Mouse (Mus musculus) heart, embryonic 13.5 days (tissue): ENCODE data around the gene Pum3. TPM values are rescaled to one million over a fixed set of nuclear protein-coding genes. Genes with fewer than 3 reads are reported as not detected.

Experiments
- ATAC-seq: fragments of 200-750 bp; cut with Nextera tagmentation; 2 replicates; pipeline ENCODE4 v1.8.0; 2017; ENCODE audit warnings: moderate TSS enrichment; ENCODE audit not compliant: insufficient number of reproducible peaks, low FRiP score, low TSS enrichment; ENCODE audit errors: extremely low read depth
- H3K27ac ChIP-seq: fragments of 300-500 bp; sonication (generic); replicated peaks from 2 replicates; pipeline ENCODE4 v1.5.1; 2015; ENCODE audit warnings: moderate library complexity, mild to moderate bottlenecking, inconsistent platforms
- H3K27me3 ChIP-seq: fragments of 300-500 bp; sonication (generic); replicated peaks from 2 replicates; pipeline ENCODE4 v1.6.1; 2015; ENCODE audit warnings: mild to moderate bottlenecking, inconsistent platforms
- H3K36me3 ChIP-seq: fragments of 300-500 bp; sonication (generic); 2 replicates; pipeline ENCODE4 v1.6.1; 2015; ENCODE audit warnings: mild to moderate bottlenecking, inconsistent platforms
- H3K4me1 ChIP-seq: fragments of 300-500 bp; sonication (generic); 2 replicates; pipeline ENCODE4 v1.6.1; 2015; ENCODE audit warnings: inconsistent platforms
- H3K4me2 ChIP-seq: fragments of 300-500 bp; sonication (generic); 2 replicates; pipeline ENCODE4 v1.6.1; 2015; ENCODE audit warnings: inconsistent platforms, mild to moderate bottlenecking, moderate library complexity
- H3K4me3 ChIP-seq: fragments of 300-500 bp; sonication (generic); 2 replicates; pipeline ENCODE4 v1.5.1; 2015; ENCODE audit warnings: moderate library complexity, mild to moderate bottlenecking, inconsistent platforms
- H3K9ac ChIP-seq: fragments of 300-500 bp; sonication (generic); 2 replicates; pipeline ENCODE4 v1.6.1; 2015; ENCODE audit warnings: inconsistent platforms, mild to moderate bottlenecking, moderate library complexity
- H3K9me3 ChIP-seq: fragments of 300-500 bp; sonication (generic); 2 replicates; pipeline ENCODE4 v1.6.1; 2016; ENCODE audit warnings: inconsistent platforms
- WGBS: fragments of 180-500 bp; shearing (Covaris S2); methylation state at CpG from one replicate; pipeline ENCODE4 v1.1.7; 2015; ENCODE audit warnings: mixed read lengths; 5-methylcytosine and 5-hydroxymethylcytosine counted together
- polyA plus RNA-seq: library from polyadenylated mRNA; unstranded; fragments of >200 nt; fragmentation: Nextera tagmentation; extraction: Ambion mirVana; gene quantifications from 2 replicates; pipeline ENCODE4 v1.2.1, GENCODE M21; 2015

Gene Pum3
- polyA plus RNA-seq, 1 experiment from 2014 or later: 41.2 TPM

- no peaks in the 10 kb centered on the region for H3K9me3 ChIP-seq
- peaks cover 16% of the 10 kb centered on the region for H3K4me1 ChIP-seq
- no peak for ATAC-seq
- H3K9ac ChIP-seq: no peak overlapping the region
- 67% methylated on average over 7 of the region's 7 CpGs for WGBS
- H3K27me3 ChIP-seq: no peaks in the 10 kb centered on the region
- H3K36me3 ChIP-seq: peaks cover 51% of the 10 kb centered on the region
- H3K4me2 ChIP-seq: no peak overlapping the region
- no peak overlapping the region for H3K27ac ChIP-seq
- no peak overlapping the region for H3K4me3 ChIP-seq
These were observed 4.0 kb downstream of the Pum3 start for GRCm38 (mm10) chr19:27425656-27426055.

GRCm38 (mm10) chr19:27417375-27417774 is 12.2 kb downstream of the Pum3 start:
- H3K4me3 ChIP-seq: no peak overlapping the region
- H3K4me1 ChIP-seq: no peaks in the 10 kb centered on the region
- WGBS: 84% methylated on average over 4 of the region's 4 CpGs
- H3K27ac ChIP-seq: no peak overlapping the region
- H3K27me3 ChIP-seq: 0 out of 2 replicates have a peak, but pooled peaks cover 9% of the 10 kb centered on the region
- no peak overlapping the region for H3K9ac ChIP-seq
- no peaks in the 10 kb centered on the region for H3K9me3 ChIP-seq
- H3K36me3 ChIP-seq: peaks cover 86% of the 10 kb centered on the region
- ATAC-seq: no peak
- H3K4me2 ChIP-seq: no peak overlapping the region

DNA sequence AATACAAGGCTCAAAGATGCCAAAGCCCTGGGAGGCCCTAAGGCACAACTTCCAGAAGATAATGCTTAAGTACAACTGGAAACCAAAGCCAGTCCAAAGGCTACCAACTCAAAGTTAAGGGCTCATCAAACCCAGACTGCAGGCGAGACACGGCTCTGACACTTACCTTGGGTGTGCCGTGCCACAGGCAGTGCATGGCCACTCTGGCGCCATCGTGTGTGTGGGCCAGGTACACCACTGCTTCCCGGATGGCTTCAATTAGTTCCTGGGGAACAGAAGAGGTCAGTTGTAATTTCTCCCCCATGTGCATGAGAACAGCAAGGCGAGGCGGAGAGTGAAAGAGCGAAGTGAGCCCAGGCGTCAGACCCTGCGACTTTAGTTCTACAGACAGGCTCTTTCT is 13.1 kb downstream of the Pum3 start:
- no peaks in the 10 kb centered on the region for H3K9me3 ChIP-seq
- peaks cover under 1% of the 10 kb centered on the region; the same call in 1 of the 2 replicates for H3K4me1 ChIP-seq
- H3K27ac ChIP-seq: no peak overlapping the region
- no peak overlapping the region for H3K4me2 ChIP-seq
- H3K4me3 ChIP-seq: no peak overlapping the region
- peaks cover 86% of the 10 kb centered on the region for H3K36me3 ChIP-seq
- H3K9ac ChIP-seq: no peak overlapping the region
- 64% methylated on average over 11 of the region's 11 CpGs for WGBS
- peaks cover 12% of the 10 kb centered on the region; the same call in 1 of the 2 replicates for H3K27me3 ChIP-seq
- no peak for ATAC-seq

DNA sequence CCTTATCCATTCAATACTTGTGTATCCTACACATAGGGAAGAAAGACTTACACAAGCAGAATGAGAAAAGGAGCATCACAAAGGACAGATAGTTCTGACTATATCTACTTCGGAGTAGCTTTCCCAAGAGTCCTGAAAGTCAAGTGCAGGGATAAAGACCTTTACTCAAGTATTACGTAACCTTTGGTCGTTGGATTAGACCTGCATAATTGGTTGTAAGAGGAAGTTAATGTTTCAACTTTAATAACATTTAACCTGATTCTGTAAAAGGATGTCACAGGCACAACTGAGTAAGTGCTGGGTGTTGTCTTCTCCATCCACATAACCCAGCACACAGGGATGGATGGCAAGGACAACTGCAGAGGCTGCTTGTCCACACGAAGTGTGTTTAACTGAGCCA is 18.3 kb downstream of the Pum3 start:
- no peak overlapping the region for H3K4me2 ChIP-seq
- no peak overlapping the region for H3K9ac ChIP-seq
- H3K9me3 ChIP-seq: no peaks in the 10 kb centered on the region
- peaks cover 56% of the 10 kb centered on the region for H3K36me3 ChIP-seq
- peaks cover 14% of the 10 kb centered on the region; the same call in 1 of the 2 replicates for H3K27me3 ChIP-seq
- WGBS: 87% methylated on average over 4 of the region's 4 CpGs
- ATAC-seq: no peak
- no peak overlapping the region for H3K4me3 ChIP-seq
- H3K4me1 ChIP-seq: peaks cover 26% of the 10 kb centered on the region
- no peak overlapping the region for H3K27ac ChIP-seq

DNA sequence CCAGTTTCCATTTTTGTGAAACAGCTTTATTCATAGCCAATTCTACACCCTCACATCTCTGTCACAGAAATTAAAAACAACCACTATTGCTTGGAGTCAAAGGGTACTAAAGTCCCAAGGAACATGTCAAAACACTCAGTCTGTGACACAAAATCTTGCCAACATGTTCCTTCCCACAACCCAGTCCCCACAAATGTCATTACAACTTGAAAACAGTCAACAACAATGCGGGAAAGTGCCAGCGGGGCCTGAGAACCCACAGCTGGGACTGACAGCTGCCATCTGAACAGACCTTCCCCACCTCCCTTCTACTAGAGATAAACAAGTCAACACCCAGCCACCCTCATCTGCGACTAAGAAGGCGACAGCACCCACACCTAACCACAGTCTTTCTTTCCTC is 18.9 kb downstream of the Pum3 start:
- no peak for ATAC-seq
- Histone ChIP-seq H3K27me3 (peaks cover 11% of the 10 kb centered on the region; the same call in 1 of the 2 replicates), H3K4me1 (peaks cover 26% of the 10 kb centered on the region), H3K9me3 (no peaks in the 10 kb centered on the region), H3K4me3 (no peak overlapping the region), H3K4me2 (no peak overlapping the region), H3K36me3 (peaks cover 50% of the 10 kb centered on the region), H3K9ac (no peak overlapping the region), H3K27ac (peak overlapping the region; percentile 12; the same call in 1 of the 2 replicates)
- WGBS: 56% methylated on average over 4 of the region's 4 CpGs

GRCm38 (mm10) chr19:27409782-27410181 is 19.8 kb downstream of the Pum3 start:
- no peak for ATAC-seq
- H3K4me2 ChIP-seq: peak overlapping the region; percentile 8; the same call in 1 of the 2 replicates
- no peaks in the 10 kb centered on the region for H3K9me3 ChIP-seq
- H3K36me3 ChIP-seq: peaks cover 41% of the 10 kb centered on the region
- no peak overlapping the region for H3K4me3 ChIP-seq
- no peak overlapping the region for H3K9ac ChIP-seq
- no peak overlapping the region for H3K27ac ChIP-seq
- H3K4me1 ChIP-seq: peaks cover 26% of the 10 kb centered on the region
- H3K27me3 ChIP-seq: peaks cover 11% of the 10 kb centered on the region; the same call in 1 of the 2 replicates

GRCm38 (mm10) chr19:27409196-27409595 is 20.4 kb downstream of the Pum3 start:
- 87% methylated on average over 4 of the region's 4 CpGs for WGBS
- no peak overlapping the region for H3K4me2 ChIP-seq
- no peaks in the 10 kb centered on the region for H3K9me3 ChIP-seq
- peaks cover 11% of the 10 kb centered on the region; the same call in 1 of the 2 replicates for H3K27me3 ChIP-seq
- peaks cover 37% of the 10 kb centered on the region for H3K36me3 ChIP-seq
- no peak for ATAC-seq
- peaks cover 26% of the 10 kb centered on the region for H3K4me1 ChIP-seq
- H3K9ac ChIP-seq: no peak overlapping the region
- no peak overlapping the region for H3K27ac ChIP-seq
- no peak overlapping the region for H3K4me3 ChIP-seq

- H3K36me3 ChIP-seq: peaks cover 89% of the 10 kb centered on the region
- ATAC-seq: no peak
- 86% methylated on average over 9 of the region's 9 CpGs for WGBS
- no peak overlapping the region for H3K9ac ChIP-seq
- no peaks in the 10 kb centered on the region for H3K27me3 ChIP-seq
- peaks cover 29% of the 10 kb centered on the region for H3K4me1 ChIP-seq
- H3K4me3 ChIP-seq: no peak overlapping the region
- no peak overlapping the region for H3K4me2 ChIP-seq
- H3K27ac ChIP-seq: no peak overlapping the region
- no peaks in the 10 kb centered on the region; the same call in 1 of the 2 replicates for H3K9me3 ChIP-seq
These were observed 31.8 kb downstream of the Pum3 start for GRCm38 (mm10) chr19:27397797-27398196.

GRCm38 (mm10) chr19:27397223-27397622 is 32.4 kb downstream of the Pum3 start:
- 77% methylated on average over 5 of the region's 5 CpGs for WGBS
- H3K4me1 ChIP-seq: peaks cover 29% of the 10 kb centered on the region
- H3K9ac ChIP-seq: 0 out of 2 replicates have a peak overlapping the region, but pooled peaks have one; percentile 8
- no peak overlapping the region for H3K4me2 ChIP-seq
- no peaks in the 10 kb centered on the region for H3K27me3 ChIP-seq
- H3K27ac ChIP-seq: peak overlapping the region; percentile 32
- no peaks in the 10 kb centered on the region; the same call in 1 of the 2 replicates for H3K9me3 ChIP-seq
- ATAC-seq: no peak
- peaks cover 93% of the 10 kb centered on the region for H3K36me3 ChIP-seq
- no peak overlapping the region for H3K4me3 ChIP-seq

DNA sequence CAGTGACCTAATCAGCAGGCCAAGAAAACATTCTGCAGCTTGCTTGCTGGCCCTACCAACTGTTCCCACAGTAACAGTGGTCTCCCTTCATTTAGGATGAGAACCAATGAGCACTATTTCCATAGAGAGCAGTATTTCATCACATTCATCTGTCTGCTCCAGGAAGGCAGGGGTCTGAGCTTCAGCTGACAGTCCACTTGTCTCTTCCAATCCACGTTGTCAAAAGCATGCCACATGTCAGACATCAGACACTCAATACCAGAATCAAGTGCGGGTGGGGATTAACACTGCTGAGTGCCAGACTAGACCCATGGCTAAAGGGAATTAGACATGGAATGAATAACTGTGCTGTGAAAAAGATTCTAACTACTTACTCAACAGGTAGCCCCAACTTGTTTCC is 32.9 kb downstream of the Pum3 start:
- Histone ChIP-seq H3K9me3 (no peaks in the 10 kb centered on the region; the same call in 1 of the 2 replicates), H3K27ac (peak overlapping the region; percentile 36), H3K4me2 (0 out of 2 replicates have a peak overlapping the region, but pooled peaks have one; percentile 7), H3K27me3 (no peaks in the 10 kb centered on the region), H3K9ac (no peak overlapping the region), H3K4me1 (peaks cover 29% of the 10 kb centered on the region), H3K36me3 (peaks cover 94% of the 10 kb centered on the region), H3K4me3 (no peak overlapping the region)
- WGBS: 50% methylated on average over 2 of the region's 2 CpGs
- ATAC-seq: no peak

- H3K27me3 ChIP-seq: no peaks in the 10 kb centered on the region
- H3K4me2 ChIP-seq: peak overlapping the region; percentile 7; the same call in 1 of the 2 replicates
- peaks cover 29% of the 10 kb centered on the region for H3K4me1 ChIP-seq
- WGBS: 66% methylated on average over 5 of the region's 5 CpGs
- ATAC-seq: no peak
- H3K9me3 ChIP-seq: no peaks in the 10 kb centered on the region
- H3K27ac ChIP-seq: peak overlapping the region; percentile 36; the same call in 1 of the 2 replicates
- peaks cover 94% of the 10 kb centered on the region for H3K36me3 ChIP-seq
- no peak overlapping the region for H3K4me3 ChIP-seq
- H3K9ac ChIP-seq: no peak overlapping the region
These were observed 33.7 kb downstream of the Pum3 start for GRCm38 (mm10) chr19:27395936-27396335.

GRCm38 (mm10) chr19:27395481-27395880 is 34.1 kb downstream of the Pum3 start:
- peaks cover 94% of the 10 kb centered on the region for H3K36me3 ChIP-seq
- H3K9ac ChIP-seq: no peak overlapping the region
- no peak overlapping the region for H3K4me2 ChIP-seq
- no peak overlapping the region for H3K27ac ChIP-seq
- 84% methylated on average over 8 of the region's 8 CpGs for WGBS
- no peaks in the 10 kb centered on the region for H3K27me3 ChIP-seq
- no peak overlapping the region for H3K4me3 ChIP-seq
- no peak for ATAC-seq
- H3K9me3 ChIP-seq: no peaks in the 10 kb centered on the region
- peaks cover 29% of the 10 kb centered on the region for H3K4me1 ChIP-seq
